Mouse (Mus musculus) T-helper 1 cell (primary cell): ENCODE results near the gene Cit.

Experiments
- in situ Hi-C: fragments of 300-600 bp; cut with MboI, MseI; formaldehyde crosslinking; loops from one replicate; pipeline ENCODE4 v1.15.1; 2025; ENCODE audit warnings: high pct_unique_total_duplicates

Gene Cit

DNA sequence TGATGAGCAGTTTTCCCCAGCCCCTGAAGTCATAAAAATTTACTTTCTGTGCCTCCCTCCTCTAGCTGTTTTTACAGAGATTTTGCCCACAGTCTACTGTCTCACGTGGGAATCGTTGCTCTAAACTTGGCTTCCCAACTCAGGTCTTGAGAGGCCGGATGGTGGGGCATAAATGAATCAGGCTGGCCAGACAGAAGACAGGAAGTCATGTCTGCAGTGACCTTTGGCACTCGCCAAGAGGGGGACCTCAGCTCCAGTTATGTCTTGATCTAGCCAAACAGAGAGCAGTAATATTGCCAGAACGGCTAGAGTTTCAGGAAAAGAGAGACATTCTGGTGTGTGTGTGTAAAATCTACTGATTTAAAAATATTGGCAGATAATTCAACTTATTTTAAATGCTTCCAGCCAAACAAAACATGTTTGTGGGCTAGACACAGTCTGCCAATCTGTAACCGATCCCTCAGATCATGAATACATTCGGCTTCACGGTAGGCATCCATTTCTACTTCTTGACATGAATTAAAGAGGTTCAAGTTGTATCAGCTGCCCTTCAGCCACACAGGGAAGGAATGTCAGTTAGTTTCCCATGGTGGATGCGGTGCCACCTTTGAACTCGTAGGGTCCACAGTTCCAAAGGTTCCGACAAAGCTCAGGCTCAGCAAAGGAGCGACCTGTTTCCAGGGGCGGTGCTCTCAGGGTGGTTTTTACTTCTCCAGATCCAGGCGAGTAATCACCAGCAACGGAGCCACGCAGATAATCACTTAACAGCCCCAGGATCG lies 5.4 kb downstream of the Cit start:
- in situ Hi-C loops = no loop called here

DNA sequence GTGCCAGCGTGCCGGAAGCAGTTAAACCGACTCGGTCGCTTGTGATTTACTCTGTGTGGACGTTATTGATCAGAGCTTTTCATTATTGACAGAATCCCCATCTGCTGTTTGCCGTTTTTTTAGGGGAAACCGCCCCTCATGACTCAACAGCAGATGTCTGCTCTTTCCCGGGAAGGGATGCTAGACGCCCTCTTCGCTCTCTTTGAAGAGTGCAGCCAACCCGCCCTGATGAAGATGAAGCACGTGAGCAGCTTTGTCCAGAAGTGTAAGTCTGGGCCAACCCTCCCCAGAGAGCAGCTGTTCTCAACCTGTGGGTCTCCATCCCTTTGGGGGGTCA lies 5.9 kb downstream of the Cit start:
- in situ Hi-C loops = no loop called here

DNA sequence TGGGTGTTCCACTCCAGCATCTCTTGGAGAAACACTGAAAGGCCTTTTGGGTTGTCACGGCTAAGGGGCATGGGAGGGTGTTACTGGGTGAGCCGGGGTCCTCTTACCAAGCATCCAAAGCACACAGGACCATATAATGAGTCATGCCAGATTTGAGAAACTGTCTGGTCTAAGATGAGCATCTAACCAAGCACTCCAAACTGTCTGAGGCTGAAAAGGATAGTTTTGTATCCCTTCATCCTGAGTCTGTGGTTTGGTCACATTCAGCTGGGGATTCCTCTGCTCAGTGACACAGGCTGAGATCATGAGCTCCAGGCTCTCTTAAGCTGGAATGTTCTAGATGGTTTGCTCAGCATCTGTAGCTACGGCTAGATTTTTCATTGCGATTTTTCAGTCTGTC lies 7.4 kb downstream of the Cit start:
- in situ Hi-C loops = no loop called here

DNA sequence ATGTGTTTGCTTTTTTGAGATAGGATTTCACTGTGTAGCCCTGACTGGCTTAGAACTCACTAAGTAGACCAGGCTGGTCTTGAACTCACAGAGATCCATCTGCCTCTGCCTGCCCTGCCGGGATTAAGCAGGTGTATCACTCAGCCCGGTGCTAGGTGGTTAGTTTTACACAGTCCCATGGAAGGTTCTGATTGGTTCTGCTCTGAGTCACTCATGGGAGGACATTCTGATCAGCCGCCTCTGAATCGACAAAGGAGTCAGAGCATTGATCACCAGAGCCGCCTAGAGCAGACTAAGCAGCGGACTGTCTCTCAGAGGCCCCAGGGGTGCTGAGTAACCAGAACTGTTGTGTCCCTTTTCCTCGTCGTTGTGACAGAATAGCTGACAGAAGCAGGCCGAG lies 8.6 kb downstream of the Cit start:
- in situ Hi-C loops = no loop called here

- in situ Hi-C loops = no loop called here
These were observed 9.3 kb downstream of the Cit start for GRCm38 (mm10) chr5:115854370-115854769.

DNA sequence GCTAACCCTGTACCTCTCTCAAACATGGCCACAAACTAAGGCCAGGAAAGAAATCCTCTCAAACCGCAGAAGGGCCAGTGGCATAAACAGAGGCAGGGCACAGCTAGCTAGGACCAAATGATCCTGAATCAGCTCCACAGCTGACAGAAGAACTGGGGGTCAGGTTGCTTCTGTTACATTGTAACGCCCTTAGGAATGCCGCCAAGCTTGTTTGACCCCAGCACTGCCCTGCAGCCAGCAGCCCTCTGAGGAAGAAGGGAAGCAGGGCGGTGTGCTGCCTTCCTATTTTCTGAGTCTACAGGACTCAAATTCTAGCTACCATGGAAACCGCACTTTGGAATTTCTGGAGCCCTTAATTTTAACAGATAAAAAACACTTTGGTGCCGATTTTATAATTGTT lies 13.6 kb downstream of the Cit start:
- in situ Hi-C loops = no loop called here

DNA sequence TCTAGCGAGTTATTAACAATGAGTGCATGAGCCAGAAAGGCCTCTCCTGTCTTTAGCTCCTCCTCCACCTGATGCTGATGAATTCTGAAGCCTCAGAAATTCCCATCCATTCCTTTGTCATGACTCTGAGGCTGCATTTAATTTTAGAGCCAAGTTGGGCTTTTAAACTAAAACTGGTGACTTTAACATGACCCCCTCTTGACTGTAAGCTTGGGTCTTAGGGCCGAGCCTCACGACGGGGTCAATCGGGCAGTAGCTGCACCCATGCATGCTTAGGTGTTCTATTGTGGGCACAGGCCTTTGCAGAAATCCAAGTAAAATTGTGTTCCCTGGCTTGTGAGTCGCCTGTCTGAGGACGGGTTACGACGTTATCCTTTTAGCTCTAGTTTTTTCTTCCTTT lies 14.4 kb downstream of the Cit start:
- in situ Hi-C loops = no loop called here

DNA sequence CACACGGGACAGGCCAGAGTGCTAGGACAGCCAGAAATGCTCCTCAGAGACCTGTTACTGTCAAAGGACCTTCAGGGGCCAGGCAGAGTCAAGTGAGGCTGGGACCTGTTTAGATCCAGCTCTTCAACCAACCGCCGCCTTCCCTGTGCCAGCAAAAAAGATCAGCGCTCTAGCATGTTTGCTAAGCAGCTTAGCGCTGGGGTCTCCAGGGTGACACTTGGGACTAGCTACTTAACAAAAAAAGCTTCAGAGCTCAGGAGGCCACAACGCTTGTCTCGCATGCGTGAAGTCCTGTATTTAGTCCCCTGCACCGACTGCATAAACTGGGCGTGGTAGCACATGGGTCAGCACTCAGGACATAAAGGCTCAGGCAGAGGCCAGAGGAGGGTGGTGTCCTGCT lies 16.9 kb downstream of the Cit start:
- in situ Hi-C loops = loop anchor here (10.0 kb wide), 1 partner anchor 1607 kb away; no protein-coding TSS in a partner anchor

GRCm38 (mm10) chr5:115862439-115862838 lies 17.4 kb downstream of the Cit start:
- in situ Hi-C loops = loop anchor here (10.0 kb wide), 1 partner anchor 1608 kb away; no protein-coding TSS in a partner anchor

GRCm38 (mm10) chr5:115866296-115866695 lies 21.2 kb downstream of the Cit start:
- in situ Hi-C loops = loop anchor here (10.0 kb wide), 1 partner anchor 1611 kb away; no protein-coding TSS in a partner anchor

DNA sequence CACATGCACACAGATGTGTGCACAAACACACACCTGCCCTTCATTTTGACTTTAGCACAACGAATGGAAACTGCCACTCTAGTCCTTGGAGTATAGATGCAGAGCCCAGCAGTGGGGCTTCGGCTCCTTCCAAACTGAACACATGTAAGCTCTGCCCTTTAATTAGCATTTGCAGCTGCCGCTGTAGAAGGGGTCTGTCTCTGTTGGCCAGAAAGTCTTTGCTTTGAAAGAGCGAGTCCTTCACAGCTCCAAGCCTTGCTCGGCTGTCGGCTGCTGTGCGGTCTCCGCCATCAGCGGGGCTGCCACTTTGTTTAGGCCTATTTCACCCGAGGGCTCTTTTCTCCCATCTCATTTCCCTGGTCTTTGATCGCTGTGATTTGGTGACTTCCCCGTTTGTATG lies 23.5 kb downstream of the Cit start:
- in situ Hi-C loops = loop anchor here (10.0 kb wide), 1 partner anchor 1614 kb away; no protein-coding TSS in a partner anchor

DNA sequence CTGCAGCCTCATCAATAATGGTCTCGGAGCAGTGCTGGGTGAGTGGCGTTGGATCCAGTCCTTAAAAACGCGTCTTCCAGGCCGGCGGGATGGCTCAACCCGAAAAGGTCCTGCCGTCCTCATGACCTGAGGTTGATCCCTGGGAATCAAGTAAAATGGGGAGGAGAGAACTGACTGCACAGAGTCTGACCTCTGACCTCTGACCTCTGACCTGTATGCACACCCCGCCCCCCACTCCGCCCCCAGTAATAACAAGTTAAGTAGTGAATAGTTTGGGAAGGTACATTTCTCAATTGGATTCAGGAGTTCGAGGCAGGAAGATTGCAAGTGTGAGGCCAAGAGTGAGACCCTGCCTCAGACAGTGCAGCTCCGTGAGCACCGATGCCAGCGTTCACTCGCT lies 24.1 kb downstream of the Cit start:
- in situ Hi-C loops = loop anchor here (10.0 kb wide), 1 partner anchor 1614 kb away; no protein-coding TSS in a partner anchor

GRCm38 (mm10) chr5:115871153-115871552 lies 26.1 kb downstream of the Cit start:
- in situ Hi-C loops = no loop called here

- in situ Hi-C loops = no loop called here
These were observed 27.0 kb downstream of the Cit start for GRCm38 (mm10) chr5:115872106-115872505.

DNA sequence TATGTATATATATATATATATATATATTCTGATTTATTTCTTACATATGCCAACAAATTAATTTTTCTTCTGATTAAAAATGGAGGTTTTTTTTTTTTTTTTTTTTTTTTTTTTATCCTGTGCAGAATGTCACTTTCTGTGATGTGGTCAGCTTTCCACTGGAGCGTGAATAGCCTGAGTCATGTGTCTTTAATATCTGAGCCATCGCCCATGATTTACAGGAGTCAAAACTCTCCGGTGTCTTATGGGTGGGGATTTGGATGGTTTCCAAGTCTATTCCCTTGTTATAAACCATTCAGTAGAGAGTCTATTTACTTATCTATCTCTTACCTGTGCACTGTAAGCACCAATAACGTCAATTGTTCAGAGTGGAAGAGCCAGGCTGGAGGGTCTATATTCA lies 27.9 kb downstream of the Cit start:
- in situ Hi-C loops = no loop called here

GRCm38 (mm10) chr5:115877425-115877824 lies 32.3 kb downstream of the Cit start:
- in situ Hi-C loops = no loop called here

- in situ Hi-C loops = loop anchor here (5.0 kb wide), 1 partner anchor 85 kb away; no protein-coding TSS in a partner anchor
These were observed 37.1 kb downstream of the Cit start for GRCm38 (mm10) chr5:115882165-115882564.

- in situ Hi-C loops = loop anchor here (5.0 kb wide), 1 partner anchor 87 kb away; no protein-coding TSS in a partner anchor
These were observed 39.4 kb downstream of the Cit start for GRCm38 (mm10) chr5:115884429-115884828.

- in situ Hi-C loops = no loop called here
These were observed 48.7 kb downstream of the Cit start for GRCm38 (mm10) chr5:115893772-115894171.

GRCm38 (mm10) chr5:115897036-115897435 lies 52.0 kb downstream of the Cit start:
- in situ Hi-C loops = no loop called here

DNA sequence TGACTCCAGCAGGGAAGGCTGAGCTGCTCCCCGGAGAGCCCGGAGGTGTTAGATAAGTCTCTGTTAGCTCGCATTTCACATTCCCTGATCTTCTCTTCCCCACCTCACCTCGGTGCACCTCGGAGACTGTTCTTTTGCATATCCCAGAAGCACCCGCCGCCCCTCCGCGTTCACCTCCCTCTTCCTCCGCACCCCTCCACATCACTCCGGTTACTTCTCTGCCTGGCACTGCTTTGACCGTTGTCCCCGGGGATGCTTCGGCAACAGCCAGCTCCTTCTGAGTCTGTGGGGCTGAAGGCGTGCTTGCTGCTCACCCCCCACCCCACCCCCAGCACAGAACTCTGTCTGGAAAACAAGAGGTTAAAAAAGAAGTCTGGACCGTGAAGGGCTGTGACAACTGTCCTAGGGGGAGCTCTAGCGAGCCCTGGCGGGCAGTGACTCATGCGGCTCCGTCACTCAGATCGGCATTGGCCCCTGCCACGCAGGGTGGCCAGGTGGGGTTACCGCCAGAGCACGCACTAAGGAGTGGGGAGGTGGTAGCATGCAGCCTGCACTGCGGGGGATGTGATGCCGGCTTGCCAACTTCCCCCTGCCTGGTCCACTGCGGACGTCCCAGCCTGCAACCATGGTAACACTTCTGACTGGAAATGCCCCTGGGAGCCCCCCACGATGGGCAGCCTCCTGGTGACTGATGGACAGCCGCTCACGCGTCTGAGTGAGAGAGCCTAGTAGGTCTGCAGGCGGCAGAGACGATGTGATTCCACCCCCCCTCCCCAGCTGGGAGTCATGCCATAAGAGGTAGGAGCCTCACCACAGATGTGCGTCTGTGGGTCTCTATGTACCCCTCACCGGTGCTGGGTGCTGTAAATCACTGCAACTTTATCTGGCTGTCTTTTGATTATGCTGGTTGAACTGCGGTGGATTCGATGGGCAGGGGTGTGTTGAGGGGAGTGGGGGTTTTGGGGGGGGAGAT lies 62.2 kb downstream of the Cit start:
- in situ Hi-C loops = no loop called here

GRCm38 (mm10) chr5:115908251-115908650 lies 63.2 kb downstream of the Cit start:
- in situ Hi-C loops = no loop called here
